Mouse (Mus musculus) heart, postnatal 0 days (tissue): ENCODE measurements around the gene Chrm1.

Source experiments
- CTCF ChIP-seq: IDR thresholded peaks from 2 replicates; pipeline ENCODE4 v1.5.1; 2016; ENCODE audit warnings: antibody characterized with exemption, control low read depth, low read depth
- EP300 ChIP-seq: IDR thresholded peaks from 2 replicates; pipeline ENCODE4 v1.6.1; 2016; ENCODE audit warnings: antibody characterized with exemption, low read depth

DNA sequence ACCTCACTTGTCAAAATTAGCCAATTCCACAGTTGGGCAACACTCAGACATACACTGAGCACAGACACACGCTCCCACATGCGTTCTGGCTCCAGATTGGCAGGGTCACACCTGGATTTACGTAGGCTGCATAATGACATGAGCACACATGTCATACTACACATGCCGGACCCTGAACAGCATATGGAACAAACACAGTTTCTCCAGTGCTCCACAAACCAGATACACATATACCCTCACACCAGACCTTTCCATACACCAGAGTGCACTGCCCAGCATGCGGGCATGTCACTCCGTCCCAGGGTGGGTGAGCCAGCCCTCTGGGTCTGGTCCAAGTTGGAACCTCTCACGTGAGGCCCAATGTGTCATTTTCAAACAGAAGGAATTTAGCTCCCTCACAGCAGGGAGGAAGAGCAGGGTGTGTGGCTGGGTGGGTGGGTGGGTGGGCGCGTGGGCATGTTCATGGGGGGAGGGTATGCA, at the start of gene Chrm1:
- TF ChIP-seq CTCF (no peak), EP300 (no peak)
